Mouse (Mus musculus) hindbrain, embryonic 16.5 days (tissue): ENCODE results near the gene Olfr937. TPM values are rescaled to one million over a fixed set of nuclear protein-coding genes. Genes with fewer than 3 reads are reported as not detected.

Experiments used
- ATAC-seq: fragments of 200-750 bp; cut with Nextera tagmentation; 2 replicates; pipeline ENCODE4 v1.8.0; 2017; ENCODE audit warnings: moderate TSS enrichment, moderate library complexity
- H3K27ac ChIP-seq: fragments of 300-500 bp; sonication (generic); 2 replicates; pipeline ENCODE4 v1.5.1; 2014; ENCODE audit warnings: low read depth, mild to moderate bottlenecking, control low read depth, low read length, moderate library complexity
- H3K27me3 ChIP-seq: fragments of 300-500 bp; sonication (generic); replicated peaks from 2 replicates; pipeline ENCODE4 v1.6.1; 2014; ENCODE audit warnings: low read length; ENCODE audit not compliant: control insufficient read depth, insufficient read depth
- H3K36me3 ChIP-seq: fragments of 300-500 bp; sonication (generic); 2 replicates; pipeline ENCODE4 v1.6.1; 2014; ENCODE audit warnings: mild to moderate bottlenecking, low read length, moderate library complexity, mixed read lengths; ENCODE audit not compliant: control insufficient read depth, insufficient read depth
- H3K4me1 ChIP-seq: fragments of 300-500 bp; sonication (generic); 2 replicates; pipeline ENCODE4 v1.6.1; 2014; ENCODE audit warnings: low read depth, low read length; ENCODE audit not compliant: control insufficient read depth, insufficient read depth
- H3K4me2 ChIP-seq: fragments of 300-500 bp; sonication (generic); 2 replicates; pipeline ENCODE4 v1.6.1; 2014; ENCODE audit warnings: mild to moderate bottlenecking, low read length, control low read depth, moderate library complexity
- H3K4me3 ChIP-seq: fragments of 300-500 bp; sonication (generic); 2 replicates; pipeline ENCODE4 v1.5.1; 2014; ENCODE audit warnings: mild to moderate bottlenecking, low read length, control low read depth, moderate library complexity
- H3K9ac ChIP-seq: fragments of 300-500 bp; sonication (generic); 2 replicates; pipeline ENCODE4 v1.6.1; 2014; ENCODE audit warnings: low read depth, mild to moderate bottlenecking, control low read depth, low read length, moderate library complexity
- H3K9me3 ChIP-seq: fragments of 300-500 bp; sonication (generic); 2 replicates; pipeline ENCODE4 v1.6.1; 2014; ENCODE audit warnings: mild to moderate bottlenecking, low read length, moderate library complexity; ENCODE audit not compliant: control insufficient read depth
- WGBS: fragments of 180-500 bp; shearing (Covaris S2); extraction: QIAGEN DNeasy Blood & Tissue Kit; methylation state at CpG from one replicate; pipeline ENCODE4 v1.1.7; 2014; 5-methylcytosine and 5-hydroxymethylcytosine counted together
- microRNA-seq: library from miRNA; unstranded; fragments of <30 nt; microRNA quantifications from one replicate; pipeline ENCODE4, GENCODE M21; 2017
- polyA plus RNA-seq: library from polyadenylated mRNA; unstranded; fragments of >200 nt; fragmentation: Nextera tagmentation; extraction: Ambion mirVana; gene quantifications from 2 replicates; pipeline ENCODE4 v1.2.1, GENCODE M21; 2015

The Olfr937 gene
- polyA plus RNA-seq, result not detected in 2 replicates

DNA sequence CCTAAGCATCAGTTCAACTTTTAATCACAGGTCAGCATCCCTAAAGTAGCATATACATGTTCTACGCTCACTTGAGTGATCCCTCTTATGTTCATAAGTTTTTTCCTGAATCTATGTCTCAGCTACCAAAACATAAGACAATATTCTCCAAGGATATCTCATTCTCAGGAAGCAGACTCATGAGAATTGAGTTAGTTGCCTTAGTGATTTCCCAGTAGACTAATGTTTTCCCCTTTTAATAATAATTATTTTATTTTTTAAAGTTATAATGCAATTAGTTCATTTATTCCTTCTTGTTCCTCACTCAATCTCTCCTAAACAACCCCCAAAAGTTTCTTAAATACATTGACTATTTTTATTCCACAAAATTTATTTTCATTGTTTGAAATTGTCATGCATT, at the start of gene Olfr937:
Olfr937 (minus strand) TSS at position 101 of the 400 bp plus-strand sequence.
- H3K4me3 ChIP-seq, result no peak within 1 kb of the TSS
- H3K9me3 ChIP-seq, result no peaks in the 10 kb centered on the region
- H3K4me1 ChIP-seq, result no peaks in the 10 kb centered on the region
- H3K9ac ChIP-seq, result no peak within 1 kb of the TSS
- ATAC-seq, result no peak
- WGBS, result 87% methylated on average over 1 of the region's 1 CpGs
- H3K36me3 ChIP-seq, result no peaks in the 10 kb centered on the region
- no peak within 1 kb of the TSS for H3K27ac ChIP-seq
- H3K4me2 ChIP-seq, result no peak within 1 kb of the TSS
- no peaks in the 10 kb centered on the region for H3K27me3 ChIP-seq

DNA sequence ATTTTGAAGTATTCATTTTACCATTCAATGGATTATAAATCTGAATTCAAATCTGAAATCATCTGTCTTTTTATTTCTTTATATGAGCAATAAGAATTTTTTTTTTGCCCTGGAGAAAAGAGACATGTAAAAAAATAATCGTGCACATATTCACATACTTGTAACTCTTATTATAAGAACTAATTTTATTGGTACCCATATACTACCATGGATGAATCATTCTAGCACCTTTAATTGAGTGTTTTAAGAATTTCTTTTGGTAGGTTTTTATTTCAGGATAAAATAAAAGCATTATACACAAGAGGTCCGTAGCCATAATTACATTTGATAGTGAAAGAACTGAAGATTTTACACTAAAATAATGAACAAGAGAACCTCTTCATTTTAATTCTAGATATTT, 14.0 kb upstream of the Olfr937 start, which contains the start of gene Olfr938:
Olfr938 (minus strand) TSS at position 101 of the 400 bp plus-strand sequence.
- no peak within 1 kb of the TSS for H3K27ac ChIP-seq
- no peak within 1 kb of the TSS for H3K9ac ChIP-seq
- no peaks in the 10 kb centered on the region for H3K9me3 ChIP-seq
- no peaks in the 10 kb centered on the region for H3K27me3 ChIP-seq
- ATAC-seq, result no peak
- WGBS, result 92% methylated on average over 2 of the region's 2 CpGs
- no peaks in the 10 kb centered on the region for H3K36me3 ChIP-seq
- H3K4me1 ChIP-seq, result no peaks in the 10 kb centered on the region
- no peak within 1 kb of the TSS for H3K4me3 ChIP-seq
- no peak within 1 kb of the TSS for H3K4me2 ChIP-seq

DNA sequence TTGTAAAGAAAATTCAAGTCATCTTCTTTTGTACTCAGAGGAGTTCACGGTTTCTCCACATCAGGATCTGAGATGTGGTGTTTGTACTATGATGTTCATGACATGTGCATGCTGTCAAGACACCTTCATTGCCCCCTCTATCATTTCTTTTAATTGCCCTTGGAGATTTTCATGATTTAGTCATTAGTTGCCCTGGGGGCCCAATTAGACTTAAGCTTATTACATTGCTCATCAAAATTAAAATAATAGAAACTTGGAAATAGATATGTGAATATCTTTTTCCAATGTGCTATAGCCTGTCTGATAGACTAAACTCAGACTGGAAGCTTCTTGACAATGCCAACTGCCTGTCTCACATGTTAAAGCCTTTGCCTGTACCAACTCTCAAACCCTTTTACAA, 41.5 kb downstream of the Olfr937 start, which contains the start of gene Olfr146:
Olfr146 (minus strand) TSS at position 101 of the 400 bp plus-strand sequence.
- Histone ChIP-seq H3K36me3 (no peaks in the 10 kb centered on the region), H3K9me3 (no peaks in the 10 kb centered on the region), H3K27ac (no peak within 1 kb of the TSS), H3K9ac (no peak within 1 kb of the TSS), H3K4me1 (no peaks in the 10 kb centered on the region), H3K4me2 (no peak within 1 kb of the TSS), H3K27me3 (no peaks in the 10 kb centered on the region), H3K4me3 (no peak within 1 kb of the TSS)
- ATAC-seq, result no peak
- WGBS, result 84% methylated on average over 1 of the region's 1 CpGs

Small RNA genes within 50 kb of the gene (microRNA-seq; reads per million reads assigned to microRNA genes)
- gene Gm25032, result not detected
- gene Gm25529, result not detected

Other genes starting within 250 kb of the Olfr937 start
- gene Olfr923, start 238.4 kb downstream of the Olfr937 start, polyA plus RNA-seq, result not detected in 2 replicates
- gene Olfr924, start 220.5 kb downstream of the Olfr937 start, polyA plus RNA-seq, result not detected in 2 replicates
- gene Olfr26, start 209.9 kb downstream of the Olfr937 start, polyA plus RNA-seq, result not detected in 2 replicates
- not detected in 2 replicates for gene Olfr926, start 187.8 kb downstream of the Olfr937 start, polyA plus RNA-seq
- not detected in 2 replicates for gene Olfr930, start 135.1 kb downstream of the Olfr937 start, polyA plus RNA-seq
- not detected in 2 replicates for gene Olfr933, start 92.6 kb downstream of the Olfr937 start, polyA plus RNA-seq
- gene Olfr934, start 76.6 kb downstream of the Olfr937 start, polyA plus RNA-seq, result not detected in 2 replicates
- gene Olfr935, start 65.3 kb downstream of the Olfr937 start, polyA plus RNA-seq, result not detected in 2 replicates
- gene Olfr146, start 41.6 kb downstream of the Olfr937 start, polyA plus RNA-seq, result not detected in 2 replicates
- gene Olfr938, start 13.9 kb upstream of the Olfr937 start, polyA plus RNA-seq, result not detected in 2 replicates
- not detected in 2 replicates for gene Olfr27, start 63.2 kb upstream of the Olfr937 start, polyA plus RNA-seq
- gene Olfr943, start 101.4 kb upstream of the Olfr937 start, polyA plus RNA-seq, result not detected in 2 replicates
- gene Olfr944, start 137.0 kb upstream of the Olfr937 start, polyA plus RNA-seq, result not detected in 2 replicates
- not detected in 2 replicates for gene Olfr1537, start 185.0 kb upstream of the Olfr937 start, polyA plus RNA-seq
- gene Olfr945, start 211.9 kb upstream of the Olfr937 start, polyA plus RNA-seq, result not detected in 2 replicates